Mouse (Mus musculus): ENCODE results near the gene Arhgef26. TPM values are rescaled to one million over a fixed set of nuclear protein-coding genes. Genes with fewer than 3 reads are reported as not detected.

Gene Arhgef26
- total RNA-seq (2023; ENCODE audit: inconsistent age): not detected in 4 replicates

DNA sequence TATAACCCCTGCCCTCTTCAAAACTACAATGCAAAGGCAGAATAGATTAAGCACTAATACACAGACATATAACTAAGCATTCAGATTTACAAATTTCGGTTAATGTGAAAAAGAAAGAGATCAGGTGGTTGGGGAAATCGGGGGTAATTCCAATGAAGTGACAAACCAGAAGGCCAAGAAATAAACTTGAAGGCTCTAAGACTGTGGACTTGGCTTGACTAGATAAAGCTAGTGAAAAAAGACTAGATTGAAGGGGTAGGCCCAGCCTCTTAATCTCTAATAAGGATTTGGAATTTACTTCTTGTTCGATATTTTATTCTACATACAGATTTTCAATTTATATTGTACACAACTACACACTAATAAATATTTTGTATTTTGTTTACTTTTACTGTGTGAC lies at the start of gene Arhgef26:
TSS of gene Arhgef26 (plus strand) at position 301 of the 400 bp plus-strand sequence.

DNA sequence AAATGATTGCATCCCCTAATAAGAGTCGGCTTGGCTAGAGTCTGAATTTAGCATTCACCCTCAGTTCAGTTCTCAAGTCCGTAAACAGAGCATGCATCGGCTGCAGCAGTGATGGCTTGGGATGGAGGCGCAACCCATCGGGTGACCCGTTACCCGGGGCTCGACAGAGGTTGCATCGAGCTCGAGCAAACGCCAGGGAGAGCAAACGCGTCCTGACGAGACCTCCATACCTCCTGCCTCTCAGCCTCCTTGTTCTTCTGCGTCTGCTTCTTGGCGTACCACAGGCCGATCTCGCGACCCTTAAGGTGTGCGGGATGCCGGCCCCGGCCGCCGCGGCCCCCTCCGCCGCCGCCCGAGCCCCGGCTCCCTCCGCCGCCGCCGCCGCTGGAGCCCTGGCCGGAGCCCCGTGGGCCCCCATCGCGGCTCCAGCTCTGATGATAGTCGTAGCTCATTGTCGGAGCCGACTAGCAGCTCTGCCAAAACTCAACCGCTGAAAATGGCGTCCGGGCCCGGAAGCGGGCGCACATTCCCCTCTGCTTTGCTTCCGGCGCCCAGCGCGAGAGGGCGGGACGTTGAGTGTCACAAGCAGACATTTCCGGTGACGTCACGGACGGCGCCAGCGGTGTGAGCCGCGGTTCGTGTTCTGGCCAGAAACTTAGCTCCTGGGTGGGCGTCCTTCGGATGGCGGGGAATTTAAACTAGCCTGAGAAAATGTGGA lies 168.5 kb downstream of the Arhgef26 start, which contains the start of gene Dhx36:
TSS of gene Dhx36 (minus strand) at position 517 of the 718 bp plus-strand sequence.

Other genes with a start within 250 kb of the Arhgef26 start
- 55.9 to 63.9 TPM (median 59.0 TPM) in 4 replicates for gene Dhx36, start 168.7 kb downstream of the Arhgef26 start, total RNA-seq (2023; ENCODE audit: inconsistent age)